Mouse (Mus musculus) heart, embryonic 16.5 days (tissue): ENCODE measurements around the gene Gpr183. TPM values are rescaled to one million over a fixed set of nuclear protein-coding genes. Genes with fewer than 3 reads are reported as not detected.

Experiments
- ATAC-seq: fragments of 200-750 bp; cut with Nextera tagmentation; replicated peaks from 2 replicates; pipeline ENCODE4 v1.8.0; 2017; ENCODE audit warnings: moderate number of reproducible peaks; ENCODE audit not compliant: insufficient read depth, low FRiP score; ENCODE audit errors: extremely low read depth
- H3K27ac ChIP-seq: fragments of 300-500 bp; sonication (generic); 2 replicates; pipeline ENCODE4 v1.5.1; 2014; ENCODE audit warnings: mild to moderate bottlenecking, low read length, control low read depth, moderate library complexity
- H3K27me3 ChIP-seq: fragments of 300-500 bp; sonication (generic); 2 replicates; pipeline ENCODE4 v1.6.1; 2014; ENCODE audit warnings: low read length, mixed read lengths; ENCODE audit not compliant: control insufficient read depth, insufficient read depth
- H3K36me3 ChIP-seq: fragments of 300-500 bp; sonication (generic); 2 replicates; pipeline ENCODE4 v1.6.1; 2014; ENCODE audit not compliant: control insufficient read depth, insufficient read depth
- H3K4me1 ChIP-seq: fragments of 300-500 bp; sonication (generic); 2 replicates; pipeline ENCODE4 v1.6.1; 2014; ENCODE audit warnings: low read length, mixed read lengths; ENCODE audit not compliant: control insufficient read depth, insufficient read depth
- H3K4me2 ChIP-seq: fragments of 300-500 bp; sonication (generic); 2 replicates; pipeline ENCODE4 v1.6.1; 2014; ENCODE audit warnings: low read depth, mild to moderate bottlenecking, control low read depth, low read length
- H3K4me3 ChIP-seq: fragments of 300-500 bp; sonication (generic); 2 replicates; pipeline ENCODE4 v1.5.1; 2014; ENCODE audit warnings: mild to moderate bottlenecking, control low read depth, low read length
- H3K9ac ChIP-seq: fragments of 300-500 bp; sonication (generic); 2 replicates; pipeline ENCODE4 v1.6.1; 2014; ENCODE audit warnings: low read length, control low read depth
- H3K9me3 ChIP-seq: fragments of 300-500 bp; sonication (generic); replicated peaks from 2 replicates; pipeline ENCODE4 v1.6.1; 2016; ENCODE audit warnings: low read length; ENCODE audit not compliant: control insufficient read depth
- WGBS: fragments of 180-500 bp; shearing (Covaris S2); extraction: QIAGEN DNeasy Blood & Tissue Kit; methylation state at CpG from one replicate; pipeline ENCODE4 v1.1.7; 2014; 5-methylcytosine and 5-hydroxymethylcytosine counted together
- polyA plus RNA-seq: library from polyadenylated mRNA; unstranded; fragments of >200 nt; fragmentation: Nextera tagmentation; extraction: Ambion mirVana; gene quantifications from 2 replicates; pipeline ENCODE4 v1.2.1, GENCODE M21; 2015

Gpr183 gene
- polyA plus RNA-seq, 1 experiment from 2014 or later, result 3.6 TPM

GRCm38 (mm10) chr14:121957176-121957871, 7.7 kb downstream of the Gpr183 start:
- no peak overlapping the region for H3K4me2 ChIP-seq

GRCm38 (mm10) chr14:121956291-121956690, 8.7 kb downstream of the Gpr183 start:
- ATAC-seq, result no peak
- 86% methylated on average over 5 of the region's 5 CpGs for WGBS
- H3K9me3 ChIP-seq, result no peaks in the 10 kb centered on the region; the same call in 1 of the 2 replicates
- peaks cover 13% of the 10 kb centered on the region for H3K4me1 ChIP-seq
- no peak overlapping the region for H3K4me2 ChIP-seq
- no peak overlapping the region for H3K4me3 ChIP-seq
- no peak overlapping the region for H3K9ac ChIP-seq
- H3K36me3 ChIP-seq, result no peaks in the 10 kb centered on the region; the same call in 1 of the 2 replicates
- H3K27ac ChIP-seq, result no peak overlapping the region
- no peaks in the 10 kb centered on the region for H3K27me3 ChIP-seq

More at GRCm38 (mm10) chr14:121957176-121957871, 7.7 kb downstream of the Gpr183 start:
- H3K27me3 ChIP-seq, result no peaks in the 10 kb centered on the region
- no peak overlapping the region for H3K9ac ChIP-seq
- peaks cover 21% of the 10 kb centered on the region for H3K4me1 ChIP-seq
- no peak for ATAC-seq
- H3K9me3 ChIP-seq, result no peaks in the 10 kb centered on the region; the same call in 1 of the 2 replicates
- H3K36me3 ChIP-seq, result no peaks in the 10 kb centered on the region; the same call in 1 of the 2 replicates
- H3K4me3 ChIP-seq, result no peak overlapping the region
- H3K27ac ChIP-seq, result no peak overlapping the region
- 90% methylated on average over 10 of the region's 10 CpGs for WGBS

- Histone ChIP-seq H3K4me1 (peaks cover 5% of the 10 kb centered on the region; the same call in 1 of the 2 replicates), H3K36me3 (no peaks in the 10 kb centered on the region; the same call in 1 of the 2 replicates), H3K27me3 (no peaks in the 10 kb centered on the region), H3K4me2 (no peak overlapping the region), H3K4me3 (no peak overlapping the region), H3K27ac (no peak overlapping the region), H3K9me3 (no peaks in the 10 kb centered on the region; the same call in 1 of the 2 replicates), H3K9ac (no peak overlapping the region)
- WGBS, result 75% methylated on average over 5 of the region's 5 CpGs
- no peak for ATAC-seq
These were observed 9.7 kb downstream of the Gpr183 start for GRCm38 (mm10) chr14:121955176-121955795.

- no peak overlapping the region for H3K9ac ChIP-seq
- peaks cover 5% of the 10 kb centered on the region; the same call in 1 of the 2 replicates for H3K4me1 ChIP-seq
- no peak overlapping the region for H3K4me3 ChIP-seq
- no peak overlapping the region for H3K4me2 ChIP-seq
- no peak overlapping the region for H3K27ac ChIP-seq
- no peak for ATAC-seq
- H3K27me3 ChIP-seq, result no peaks in the 10 kb centered on the region
- H3K9me3 ChIP-seq, result no peaks in the 10 kb centered on the region; the same call in 1 of the 2 replicates
- WGBS, result 86% methylated on average over 12 of the region's 12 CpGs
- H3K36me3 ChIP-seq, result no peaks in the 10 kb centered on the region; the same call in 1 of the 2 replicates
These were observed 10.4 kb downstream of the Gpr183 start for GRCm38 (mm10) chr14:121954608-121955007.

- Histone ChIP-seq H3K4me1 (peaks cover 5% of the 10 kb centered on the region; the same call in 1 of the 2 replicates), H3K36me3 (no peaks in the 10 kb centered on the region; the same call in 1 of the 2 replicates), H3K27ac (no peak overlapping the region), H3K4me2 (no peak overlapping the region), H3K9ac (no peak overlapping the region), H3K4me3 (no peak overlapping the region), H3K27me3 (no peaks in the 10 kb centered on the region), H3K9me3 (no peaks in the 10 kb centered on the region; the same call in 1 of the 2 replicates)
- ATAC-seq, result peak; percentile 54; the same call in 1 of the 2 replicates
- 46% methylated on average over 11 of the region's 11 CpGs for WGBS
These were observed 10.9 kb downstream of the Gpr183 start for GRCm38 (mm10) chr14:121954129-121954528.

GRCm38 (mm10) chr14:121952046-121952400, 13.0 kb downstream of the Gpr183 start:
- Histone ChIP-seq H3K9ac (no peak overlapping the region), H3K36me3 (no peaks in the 10 kb centered on the region; the same call in 1 of the 2 replicates), H3K4me3 (no peak overlapping the region), H3K27ac (no peak overlapping the region), H3K9me3 (no peaks in the 10 kb centered on the region; the same call in 1 of the 2 replicates), H3K27me3 (no peaks in the 10 kb centered on the region), H3K4me2 (no peak overlapping the region), H3K4me1 (peaks cover 2% of the 10 kb centered on the region; the same call in 1 of the 2 replicates)
- ATAC-seq, result no peak
- 89% methylated on average over 5 of the region's 5 CpGs for whole genome bisulfite sequencing

- no peaks in the 10 kb centered on the region for H3K36me3 ChIP-seq
- H3K9me3 ChIP-seq, result no peaks in the 10 kb centered on the region
- H3K4me2 ChIP-seq, result no peak overlapping the region
- no peak for ATAC-seq
- no peak overlapping the region for H3K4me3 ChIP-seq
- peaks cover 2% of the 10 kb centered on the region; the same call in 1 of the 2 replicates for H3K4me1 ChIP-seq
- H3K27me3 ChIP-seq, result no peaks in the 10 kb centered on the region
- WGBS, result 57% methylated on average over 2 of the region's 2 CpGs
- no peak overlapping the region for H3K9ac ChIP-seq
- H3K27ac ChIP-seq, result no peak overlapping the region
These were observed 13.5 kb downstream of the Gpr183 start for GRCm38 (mm10) chr14:121951399-121952045.

GRCm38 (mm10) chr14:121949897-121950296, 15.1 kb downstream of the Gpr183 start:
- Histone ChIP-seq H3K36me3 (no peaks in the 10 kb centered on the region), H3K9ac (no peak overlapping the region), H3K9me3 (no peaks in the 10 kb centered on the region), H3K4me1 (peaks cover 2% of the 10 kb centered on the region; the same call in 1 of the 2 replicates), H3K27me3 (no peaks in the 10 kb centered on the region), H3K4me3 (no peak overlapping the region), H3K4me2 (no peak overlapping the region), H3K27ac (no peak overlapping the region)
- 86% methylated on average over 5 of the region's 5 CpGs for WGBS
- no peak for ATAC-seq
